Mouse (Mus musculus) limb, embryonic 11.5 days (tissue): ENCODE data around the gene Prr5l. TPM values are rescaled to one million over a fixed set of nuclear protein-coding genes. Genes with fewer than 3 reads are reported as not detected.
"Not testable (repeated sequence)": the region's sequence is repeated elsewhere in the genome, so short reads cannot be mapped to it uniquely, and the experiment has no call there.

ENCODE experiments used
- ATAC-seq: fragments of 200-750 bp; cut with Nextera tagmentation; 2 replicates; pipeline ENCODE4 v1.8.0; 2017; ENCODE audit warnings: low read depth; ENCODE audit not compliant: insufficient number of reproducible peaks, low FRiP score, low TSS enrichment
- DNase-seq: peaks from one replicate; pipeline ENCODE4 v3.0.0-alpha.2; 2015; ENCODE audit warnings: low spot score
- H3K27ac ChIP-seq: fragments of 300-500 bp; sonication (generic); replicated peaks from 2 replicates; pipeline ENCODE4 v1.5.1; 2014; ENCODE audit warnings: low read depth, mild to moderate bottlenecking, low read length
- H3K27me3 ChIP-seq: fragments of 300-500 bp; sonication (generic); 2 replicates; pipeline ENCODE4 v1.6.1; 2014; ENCODE audit warnings: mild to moderate bottlenecking, low read length, mixed read lengths; ENCODE audit not compliant: control insufficient read depth, insufficient read depth
- H3K36me3 ChIP-seq: fragments of 300-500 bp; sonication (generic); 2 replicates; pipeline ENCODE4 v1.6.1; 2014; ENCODE audit warnings: mild to moderate bottlenecking, low read length, moderate library complexity, mixed read lengths; ENCODE audit not compliant: control insufficient read depth, insufficient read depth
- H3K4me1 ChIP-seq: fragments of 300-500 bp; sonication (generic); 2 replicates; pipeline ENCODE4 v1.6.1; 2014; ENCODE audit warnings: low read length, mixed read lengths; ENCODE audit not compliant: control insufficient read depth, insufficient read depth
- H3K4me2 ChIP-seq: fragments of 300-500 bp; sonication (generic); 2 replicates; pipeline ENCODE4 v1.6.1; 2014; ENCODE audit warnings: low read depth, mild to moderate bottlenecking, moderate library complexity; ENCODE audit not compliant: severe bottlenecking
- H3K4me3 ChIP-seq: fragments of 300-500 bp; sonication (generic); 2 replicates; pipeline ENCODE4 v1.5.1; 2014; ENCODE audit warnings: low read depth, low read length
- H3K9ac ChIP-seq: fragments of 300-500 bp; sonication (generic); 2 replicates; pipeline ENCODE4 v1.6.1; 2014; ENCODE audit warnings: mild to moderate bottlenecking, low read length
- H3K9me3 ChIP-seq: fragments of 300-500 bp; sonication (generic); 2 replicates; pipeline ENCODE4 v1.6.1; 2016; ENCODE audit warnings: low read length; ENCODE audit not compliant: control insufficient read depth
- WGBS: fragments of 180-500 bp; shearing (Covaris S2); extraction: QIAGEN DNeasy Blood & Tissue Kit; methylation state at CpG from one replicate; pipeline ENCODE4 v1.1.7; 2014; 5-methylcytosine and 5-hydroxymethylcytosine counted together
- polyA plus RNA-seq: library from polyadenylated mRNA; unstranded; fragments of >200 nt; fragmentation: Nextera tagmentation; extraction: Ambion mirVana; gene quantifications from 2 replicates; pipeline ENCODE4 v1.2.1, GENCODE M21; 2014

The Prr5l gene
- polyA plus RNA-seq, 1 experiment from 2014 or later, result 18.6 TPM

GRCm38 (mm10) chr2:101756069-101756753 lies 126.6 kb downstream of the Prr5l start:
- peaks cover 13% of the 10 kb centered on the region for H3K4me1 ChIP-seq
- DNase-seq, result no peak

GRCm38 (mm10) chr2:101754939-101755555 lies 127.8 kb downstream of the Prr5l start:
- Histone ChIP-seq H3K4me3 (no peak overlapping the region), H3K4me2 (0 out of 2 replicates have a peak overlapping the region, but pooled peaks have one; percentile 7), H3K36me3 (no peaks in the 10 kb centered on the region), H3K4me1 (peaks cover 15% of the 10 kb centered on the region), H3K27ac (no peak overlapping the region; the same call in 1 of the 2 replicates), H3K9me3 (no peaks in the 10 kb centered on the region), H3K9ac (peak overlapping the region; percentile 30; the same call in 1 of the 2 replicates), H3K27me3 (no peaks in the 10 kb centered on the region)
- ATAC-seq (no peak), DNase-seq (peak; percentile 27)
- WGBS, result 10% methylated on average over 11 of the region's 11 CpGs

More at GRCm38 (mm10) chr2:101756069-101756753, 126.6 kb downstream of the Prr5l start:
- 30% methylated on average over 7 of the region's 7 CpGs for WGBS
- Histone ChIP-seq H3K4me2 (no peak overlapping the region), H3K9ac (no peak overlapping the region), H3K27me3 (no peaks in the 10 kb centered on the region), H3K27ac (no peak overlapping the region), H3K36me3 (no peaks in the 10 kb centered on the region), H3K9me3 (no peaks in the 10 kb centered on the region), H3K4me3 (no peak overlapping the region)
- ATAC-seq, result no peak

GRCm38 (mm10) chr2:101754428-101754827 lies 128.4 kb downstream of the Prr5l start:
- H3K36me3 ChIP-seq, result no peaks in the 10 kb centered on the region
- no peak overlapping the region for H3K4me3 ChIP-seq
- no peak overlapping the region for H3K9ac ChIP-seq
- DNase-seq (no peak), ATAC-seq (no peak)
- H3K27ac ChIP-seq, result no peak overlapping the region
- no peaks in the 10 kb centered on the region for H3K27me3 ChIP-seq
- no peaks in the 10 kb centered on the region for H3K9me3 ChIP-seq
- 59% methylated on average over 4 of the region's 4 CpGs for WGBS
- no peak overlapping the region for H3K4me2 ChIP-seq
- peaks cover 15% of the 10 kb centered on the region for H3K4me1 ChIP-seq

GRCm38 (mm10) chr2:101752979-101753378 lies 129.8 kb downstream of the Prr5l start:
- whole genome bisulfite sequencing, result 91% methylated on average over 6 of the region's 6 CpGs

GRCm38 (mm10) chr2:101752402-101752801 lies 130.4 kb downstream of the Prr5l start:
- Histone ChIP-seq H3K36me3 (no peaks in the 10 kb centered on the region), H3K4me3 (no peak overlapping the region), H3K4me2 (no peak overlapping the region), H3K9me3 (no peaks in the 10 kb centered on the region), H3K9ac (no peak overlapping the region), H3K27me3 (no peaks in the 10 kb centered on the region), H3K4me1 (peaks cover 15% of the 10 kb centered on the region), H3K27ac (no peak overlapping the region)
- ATAC-seq, result no peak
- 56% methylated on average over 7 of the region's 7 CpGs for WGBS
- DNase-seq, result no peak

More at GRCm38 (mm10) chr2:101752979-101753378, 129.8 kb downstream of the Prr5l start:
- Histone ChIP-seq H3K36me3 (no peaks in the 10 kb centered on the region), H3K4me3 (no peak overlapping the region), H3K4me1 (peaks cover 15% of the 10 kb centered on the region), H3K9ac (no peak overlapping the region), H3K27me3 (no peaks in the 10 kb centered on the region), H3K4me2 (no peak overlapping the region), H3K27ac (no peak overlapping the region), H3K9me3 (no peaks in the 10 kb centered on the region)
- DNase-seq, result no peak
- no peak for ATAC-seq

GRCm38 (mm10) chr2:101751236-101751922 lies 131.4 kb downstream of the Prr5l start:
- Histone ChIP-seq H3K36me3 (no peaks in the 10 kb centered on the region), H3K4me3 (no peak overlapping the region), H3K4me2 (no peak overlapping the region), H3K9me3 (no peaks in the 10 kb centered on the region), H3K27ac (no peak overlapping the region), H3K27me3 (no peaks in the 10 kb centered on the region), H3K9ac (no peak overlapping the region), H3K4me1 (peaks cover 15% of the 10 kb centered on the region)
- DNase-seq, result peak; percentile 34
- 23% methylated on average over 4 of the region's 4 CpGs for WGBS
- ATAC-seq, result peak; percentile 77; the same call in 1 of the 2 replicates

GRCm38 (mm10) chr2:101746537-101746936 lies 136.3 kb downstream of the Prr5l start:
- WGBS, result 92% methylated on average over 7 of the region's 7 CpGs
- H3K4me2 ChIP-seq, result no peak overlapping the region
- H3K4me1 ChIP-seq, result peaks cover 6% of the 10 kb centered on the region
- no peak overlapping the region for H3K9ac ChIP-seq
- ATAC-seq (no peak), DNase-seq (no peak)
- H3K27me3 ChIP-seq, result no peaks in the 10 kb centered on the region
- no peak overlapping the region for H3K27ac ChIP-seq
- no peaks in the 10 kb centered on the region for H3K9me3 ChIP-seq
- H3K4me3 ChIP-seq, result no peak overlapping the region
- no peaks in the 10 kb centered on the region for H3K36me3 ChIP-seq

- 88% methylated on average over 2 of the region's 2 CpGs for WGBS
These were observed 137.2 kb downstream of the Prr5l start for GRCm38 (mm10) chr2:101745656-101746055.

More at GRCm38 (mm10) chr2:101745656-101746055, 137.2 kb downstream of the Prr5l start:
- not testable (repeated sequence) for H3K4me1 ChIP-seq, H3K9me3 ChIP-seq, ATAC-seq, DNase-seq, H3K9ac ChIP-seq, H3K4me3 ChIP-seq, H3K27ac ChIP-seq, H3K27me3 ChIP-seq, H3K4me2 ChIP-seq, H3K36me3 ChIP-seq
